Mouse (Mus musculus) ovary, adult 10 weeks (tissue): ENCODE results near the gene Efcab9. TPM values are rescaled to one million over a fixed set of nuclear protein-coding genes. Genes with fewer than 3 reads are reported as not detected.

Source experiments
- polyA plus RNA-seq: library from polyadenylated mRNA; stranded (reverse); fragments of 350-450 nt; fragmentation: Illumina TruSeq; extraction: RNeasy Lipid Tissue Mini Kit (QIAGEN cat#74804); gene quantifications from one replicate; pipeline ENCODE4 v1.2.3, GENCODE M21; 2014

Efcab9 gene
- 0.71 TPM for polyA plus RNA-seq

GRCm38 (mm10) chr11:32531871-32532764, at the start of gene Efcab9:
Efcab9 (minus strand) TSS chr11:32532081.

GRCm38 (mm10) chr11:32532765-32533481, 1.0 kb upstream of the Efcab9 start, which contains the start of gene Stk10:
Stk10 (plus strand) TSS chr11:32533305.

Other genes starting within 250 kb of the Efcab9 start
- not detected for gene Hba-a1, start 248.6 kb downstream of the Efcab9 start, polyA plus RNA-seq
- gene Hbq1b, start 245.1 kb downstream of the Efcab9 start, polyA plus RNA-seq = not detected
- 19.6 TPM for gene Hba-a2, start 235.6 kb downstream of the Efcab9 start, polyA plus RNA-seq
- gene Hbq1a, start 232.0 kb downstream of the Efcab9 start, polyA plus RNA-seq = not detected
- gene Sh3pxd2b, start 184.3 kb downstream of the Efcab9 start, polyA plus RNA-seq = 5.0 TPM
- gene Ubtd2, start 76.7 kb downstream of the Efcab9 start, polyA plus RNA-seq = 7.6 TPM
- 1.9 TPM for gene Stk10, start 1.2 kb upstream of the Efcab9 start, polyA plus RNA-seq
- gene Fbxw11, start 110.6 kb upstream of the Efcab9 start, polyA plus RNA-seq = 115 TPM